Mouse (Mus musculus) cerebellum, adult 11-12 months (tissue): ENCODE results near the gene Eif4h.

Source experiments
- DNase-seq: peaks from one replicate; pipeline ENCODE4 v3.0.0; 2022

The Eif4h gene

DNA sequence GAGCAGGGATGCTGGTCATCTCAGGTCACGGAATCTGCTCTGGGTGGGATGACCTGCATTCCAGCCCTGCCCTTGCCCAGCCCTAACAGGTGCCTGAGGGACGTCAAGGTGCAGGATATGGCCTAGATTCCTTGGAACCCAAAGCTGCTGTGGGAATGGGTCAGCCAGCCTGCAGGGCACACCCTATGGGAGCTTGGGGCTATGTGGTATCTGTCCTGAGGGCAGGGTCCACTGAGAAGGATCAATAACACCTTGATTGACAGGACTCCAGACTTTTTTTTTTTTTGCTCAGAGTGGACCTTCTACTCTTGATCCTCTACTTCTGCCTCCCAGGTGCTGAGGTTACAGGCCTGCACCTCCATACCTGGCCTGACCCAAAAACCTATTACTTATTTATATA is 8.1 kb upstream of the Eif4h start:
- no peak for DNase-seq

- no peak for DNase-seq
These were observed 7.2 kb upstream of the Eif4h start for GRCm38 (mm10) chr5:134646461-134646860.

- DNase-seq = no peak
These were observed 5.4 kb upstream of the Eif4h start for GRCm38 (mm10) chr5:134644643-134645118.

- DNase-seq = no peak
These were observed 4.8 kb upstream of the Eif4h start for GRCm38 (mm10) chr5:134644121-134644520.

DNA sequence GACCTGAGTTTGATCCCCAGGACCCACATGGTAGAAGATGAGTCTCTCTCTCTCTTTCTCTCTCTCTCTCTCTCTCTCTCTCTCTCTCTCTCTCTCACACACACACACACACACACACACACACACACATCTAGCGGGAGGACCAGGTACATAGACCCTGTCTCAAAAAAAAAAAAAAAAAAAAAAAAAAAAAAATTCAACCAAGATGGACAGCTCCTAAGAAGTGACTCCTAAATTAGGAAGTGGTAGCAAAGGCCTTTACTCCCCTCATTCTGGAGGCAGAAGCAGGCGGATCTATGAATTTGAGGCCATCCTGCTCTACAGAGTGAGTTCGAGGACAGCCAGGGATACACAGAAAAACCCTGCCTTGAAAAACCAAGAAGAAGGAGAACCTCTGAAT is 1.1 kb upstream of the Eif4h start:
- DNase-seq = no peak

GRCm38 (mm10) chr5:134638461-134639268 is 625 bp downstream of the Eif4h start:
- DNase-seq = no peak

- DNase-seq = no peak
These were observed 1.4 kb downstream of the Eif4h start for GRCm38 (mm10) chr5:134637820-134638367.

- DNase-seq = no peak
These were observed 6.4 kb downstream of the Eif4h start for GRCm38 (mm10) chr5:134632841-134633240.

DNA sequence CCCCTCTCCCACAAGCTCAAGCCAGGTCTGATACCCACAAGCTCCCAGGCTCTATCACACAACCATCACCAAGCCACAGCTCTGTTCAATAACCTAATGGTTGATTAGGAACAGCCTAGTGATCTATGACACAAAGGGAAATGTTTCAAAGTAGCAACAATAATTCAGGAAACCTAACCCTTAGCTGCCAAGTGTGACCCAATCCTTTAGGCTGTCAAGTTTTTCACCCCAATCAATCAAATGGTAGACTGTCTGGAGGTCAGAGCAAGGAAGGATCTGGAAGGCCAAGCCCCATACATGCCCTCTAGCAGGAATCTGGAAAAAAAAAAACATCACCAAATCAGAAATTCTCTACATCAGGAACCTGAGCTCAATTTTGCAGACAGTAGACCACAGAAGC is 8.5 kb downstream of the Eif4h start:
- DNase-seq = no peak

- no peak for DNase-seq
These were observed 9.8 kb downstream of the Eif4h start for GRCm38 (mm10) chr5:134629508-134629907.

DNA sequence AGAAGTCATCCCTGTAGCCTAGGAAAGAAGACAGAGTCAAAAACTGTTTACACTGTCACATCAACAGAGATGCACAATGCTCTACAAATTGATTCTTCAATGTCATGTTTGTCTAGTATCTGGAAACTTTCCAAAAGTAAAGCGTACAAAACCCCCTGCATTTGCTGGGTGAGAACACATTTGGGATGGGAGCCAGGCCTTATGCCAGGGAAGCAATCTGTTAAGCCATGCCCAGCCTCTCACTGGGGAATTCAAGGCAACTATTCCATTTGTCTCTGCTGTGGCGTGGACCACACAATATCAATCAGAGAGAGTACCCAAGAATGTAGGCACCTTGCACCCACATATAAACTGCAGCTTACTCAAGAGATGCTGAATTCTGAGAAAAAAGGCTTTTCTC is 17.2 kb downstream of the Eif4h start:
- DNase-seq = peak; percentile 52

DNA sequence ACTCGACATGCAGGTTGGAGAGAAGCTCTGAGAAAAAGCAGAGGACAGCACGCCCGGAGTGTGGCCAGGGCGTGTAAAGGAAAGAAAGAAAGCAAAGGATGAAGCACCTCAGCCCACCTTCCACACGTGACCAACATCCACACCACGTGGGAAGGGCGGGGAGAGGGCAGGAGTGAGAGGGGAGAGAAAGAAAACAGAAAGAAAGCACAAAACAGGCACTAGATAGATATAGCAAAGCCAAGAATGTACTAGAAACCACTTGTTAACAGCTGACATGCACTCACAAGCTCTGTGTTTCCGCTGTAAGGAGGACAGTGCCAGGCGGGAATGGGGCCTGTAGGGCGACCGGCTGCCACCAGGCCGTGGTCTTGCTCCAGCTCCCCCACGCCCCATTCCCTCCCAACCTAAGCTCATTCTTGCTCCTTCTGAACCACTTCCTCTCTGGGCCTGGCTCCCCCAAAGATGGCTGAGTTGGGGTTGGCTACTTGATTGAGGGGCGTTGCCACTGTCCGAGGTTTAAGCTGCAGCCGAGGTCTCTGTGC is 18.1 kb downstream of the Eif4h start:
- no peak for DNase-seq

DNA sequence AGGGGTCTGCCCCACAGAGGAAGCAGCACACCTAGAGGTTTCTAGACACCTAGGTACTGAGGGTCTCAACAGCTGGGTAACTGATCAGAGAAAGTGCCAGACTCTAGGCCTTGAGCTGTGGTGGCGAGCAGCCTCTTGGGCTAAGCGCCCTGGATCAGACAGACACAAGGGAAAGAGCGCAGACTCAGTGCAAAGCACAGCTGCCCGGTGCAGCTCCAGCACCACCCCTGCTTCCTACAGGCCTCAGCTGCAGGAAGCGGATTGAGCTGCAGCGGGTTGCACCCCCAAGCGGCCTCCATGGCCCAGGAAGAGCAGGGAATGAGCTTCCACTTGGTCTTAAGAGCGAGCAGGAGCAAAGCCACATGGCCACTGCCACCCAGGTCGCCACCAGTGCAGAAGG is 18.8 kb downstream of the Eif4h start:
- DNase-seq = no peak

GRCm38 (mm10) chr5:134617071-134617470 is 22.2 kb downstream of the Eif4h start:
- peak; percentile 37 for DNase-seq

DNA sequence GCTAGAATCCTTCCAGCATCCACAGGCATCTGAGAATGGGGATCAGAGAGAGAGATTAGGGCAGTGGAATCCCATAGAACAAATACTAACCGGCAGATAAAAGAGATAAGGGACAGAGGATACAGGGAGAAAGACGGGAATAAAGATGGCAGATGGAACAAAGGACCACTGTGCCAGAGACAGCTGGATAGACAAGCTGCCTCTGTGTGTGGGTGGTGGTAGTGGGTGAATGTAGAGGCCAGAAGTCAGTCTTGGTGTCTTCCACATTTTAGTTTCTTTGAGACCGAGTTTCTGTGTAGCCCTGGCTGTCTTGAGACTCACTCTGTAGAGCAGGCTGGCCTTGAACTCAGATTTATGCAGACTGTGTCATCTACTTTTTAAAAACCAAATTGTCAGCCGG is 23.5 kb downstream of the Eif4h start:
- DNase-seq = no peak

DNA sequence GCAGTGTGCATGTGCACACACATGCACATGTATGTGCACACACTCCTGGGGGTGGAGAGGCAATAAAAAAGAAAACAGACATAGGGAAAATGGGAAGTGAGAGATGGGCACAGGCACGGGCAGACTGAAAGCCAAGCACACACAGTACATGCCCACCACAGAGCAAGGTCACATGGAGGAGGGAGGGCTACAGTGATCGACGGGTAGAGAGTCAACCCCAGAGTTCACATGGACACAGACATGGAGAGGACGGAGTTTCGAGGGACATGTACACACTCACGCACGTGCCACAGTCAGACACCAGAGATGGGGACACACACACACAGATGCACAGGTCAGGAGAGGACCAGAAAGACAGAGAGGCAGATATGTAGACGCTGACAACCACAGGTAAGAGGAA is 23.9 kb downstream of the Eif4h start:
- no peak for DNase-seq

DNA sequence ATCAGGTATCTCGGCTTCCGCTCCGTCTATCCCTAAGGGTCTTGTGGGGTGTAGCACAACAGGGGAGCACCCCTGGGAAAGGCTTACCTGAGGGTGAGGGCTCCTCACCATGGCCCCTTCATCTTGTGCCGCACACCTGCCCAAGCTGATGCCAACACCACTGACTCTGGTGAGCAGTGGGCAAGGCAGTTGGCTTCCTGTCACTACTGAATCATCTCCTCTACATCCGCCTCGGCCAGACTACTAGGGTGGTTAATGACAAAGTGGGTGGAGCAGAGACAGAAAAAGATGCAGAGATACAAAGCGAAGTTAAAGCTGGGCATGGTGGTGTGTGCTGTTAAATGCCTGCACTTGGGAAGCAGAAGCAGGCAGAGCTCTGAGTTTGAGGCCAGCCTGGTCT is 24.5 kb downstream of the Eif4h start, which contains the start of gene Lat2:
Gene Lat2, minus strand, starts transcription at position 224 of the 400 bp plus-strand sequence.
- no peak for DNase-seq

GRCm38 (mm10) chr5:134614296-134614695 is 25.0 kb downstream of the Eif4h start:
- no peak for DNase-seq

DNA sequence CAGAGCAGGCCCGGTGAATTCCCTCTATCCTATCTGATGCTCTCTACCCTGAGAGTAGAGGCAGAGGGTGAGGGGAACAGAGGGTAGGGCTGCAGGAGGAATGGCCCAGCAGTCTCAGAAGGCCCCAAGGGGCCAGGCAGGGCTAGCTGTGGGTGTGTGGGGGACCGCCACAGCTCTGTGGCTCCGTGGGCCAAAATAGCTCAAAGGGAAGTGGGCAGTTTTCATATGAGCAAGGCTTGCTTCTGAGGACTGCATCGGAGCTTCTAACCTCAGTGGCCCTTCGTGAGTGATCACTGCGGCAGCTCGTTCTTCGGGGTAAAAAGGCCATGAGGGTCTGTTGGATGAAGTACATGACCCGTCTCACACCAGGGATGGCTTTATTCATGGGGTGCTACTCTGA is 25.6 kb downstream of the Eif4h start:
- DNase-seq = no peak

DNA sequence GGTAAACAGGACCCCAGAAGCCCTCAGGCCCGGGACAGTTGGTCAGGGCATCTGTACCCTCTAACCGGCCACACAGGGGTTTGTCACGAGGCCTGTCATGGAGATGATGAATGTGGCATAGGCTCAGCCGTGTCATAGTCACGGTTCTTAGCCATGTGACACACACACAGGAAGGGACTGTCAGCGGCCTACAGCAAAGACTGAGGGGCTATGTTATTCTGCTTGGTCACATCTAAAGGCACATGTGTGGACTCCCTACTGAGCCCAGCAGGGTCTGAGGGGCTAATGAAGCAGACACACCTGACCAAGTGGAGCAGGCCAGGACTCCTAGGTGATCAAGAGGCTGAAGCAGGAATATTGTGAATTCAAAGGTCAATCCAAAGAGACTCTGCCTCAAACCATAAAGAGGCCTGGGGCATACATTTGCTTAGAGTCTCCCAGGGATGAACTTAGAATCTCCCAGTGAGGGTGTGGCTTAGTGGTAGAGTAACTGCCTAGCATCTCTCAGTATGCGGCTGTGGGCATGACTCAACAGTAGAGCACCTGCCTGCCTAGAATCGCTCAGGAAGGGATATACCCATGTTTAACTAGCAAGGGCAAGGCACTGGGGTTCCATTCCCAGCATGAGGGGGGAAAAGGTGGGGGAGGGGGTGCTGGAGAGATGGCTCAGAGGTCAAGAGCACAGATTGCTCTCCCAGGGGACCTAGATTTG is 27.3 kb downstream of the Eif4h start:
- DNase-seq = no peak

DNA sequence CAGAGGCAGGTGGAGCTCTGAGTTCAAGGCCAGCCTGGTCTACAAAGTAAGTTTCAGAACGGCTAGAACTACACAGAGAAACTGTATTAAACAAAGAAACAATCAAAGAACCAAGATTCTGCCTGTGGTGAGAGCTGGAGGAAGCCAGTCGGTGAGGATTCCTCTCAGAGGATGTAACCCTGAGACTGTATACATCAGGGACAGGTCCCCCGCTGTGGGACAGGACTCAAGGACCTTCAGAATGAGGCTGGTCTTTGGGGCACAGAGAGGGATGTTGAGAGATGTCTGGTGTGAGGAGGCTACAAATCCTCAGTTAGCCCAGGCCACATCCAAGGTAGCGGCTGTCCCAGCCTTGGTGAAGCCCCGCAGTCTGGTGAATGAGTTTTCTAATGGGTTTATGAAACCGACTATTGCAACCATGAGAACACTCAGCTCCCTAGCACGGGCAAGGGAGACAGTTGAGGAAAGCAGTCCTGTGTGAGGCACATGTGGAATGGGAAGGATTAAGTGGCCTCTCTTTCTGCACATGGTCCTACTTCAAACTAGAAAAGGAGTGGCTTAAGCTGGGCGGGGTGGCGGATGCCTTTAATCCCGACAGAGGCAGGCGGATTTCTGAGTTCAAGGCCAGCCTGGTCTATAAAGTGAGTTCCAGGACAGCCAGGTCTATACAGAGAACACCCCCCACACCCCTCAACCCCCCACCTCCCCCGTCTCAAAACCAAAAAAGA is 29.2 kb downstream of the Eif4h start:
- DNase-seq = no peak

- DNase-seq = no peak
These were observed 32.2 kb downstream of the Eif4h start for GRCm38 (mm10) chr5:134607121-134607520.

DNA sequence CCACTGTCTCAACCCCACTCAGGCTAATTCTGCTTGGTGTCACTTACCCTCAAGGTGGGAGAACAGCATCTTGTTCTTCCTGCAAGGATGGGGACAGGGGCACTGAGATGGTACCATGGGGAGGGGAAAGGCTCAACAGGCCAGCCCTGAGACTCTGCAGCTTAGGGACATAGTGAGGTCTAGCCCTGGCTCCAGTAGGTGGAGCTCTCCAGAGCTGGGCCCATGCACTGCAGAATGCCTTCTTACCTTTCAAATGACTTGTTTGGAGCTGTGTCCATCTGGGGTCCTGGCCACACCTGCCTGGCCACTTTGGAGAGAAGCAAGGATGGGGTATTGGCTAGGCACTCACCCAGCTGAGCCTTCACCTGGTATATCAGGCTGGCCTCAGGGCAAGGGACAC is 33.0 kb downstream of the Eif4h start:
- DNase-seq = no peak
